Mouse (Mus musculus): Measurements from ENCODE around the gene Flt3. TPM values are rescaled to one million over a fixed set of nuclear protein-coding genes. Genes with fewer than 3 reads are reported as not detected.

The Flt3 gene
- polyA plus RNA-seq, 1 experiment = 24.8 TPM

GRCm38 (mm10) chr5:147358481-147358880, 41.8 kb downstream of the Flt3 start:
- H3K4me1 ChIP-seq (ENCODE audit: control insufficient read depth, insufficient read depth, low read length) = no peaks in the 10 kb centered on the region
- no peak overlapping the region for H3K4me3 ChIP-seq (replicated peaks; ENCODE audit: insufficient read depth, low read depth, low read length)
- DNase-seq = no peak
- H3K27ac ChIP-seq (ENCODE audit: insufficient read depth, low read length) = no peak overlapping the region
- 88% methylated on average over 11 of the region's 11 CpGs for WGBS
- TF ChIP-seq POLR2A (IDR thresholded peaks at IDR 0.05; ENCODE audit: borderline replicate concordance, insufficient read depth, low read length) = no peak
- no peak for TF ChIP-seq CTCF (IDR thresholded peaks at IDR 0.05; ENCODE audit: borderline replicate concordance, insufficient read depth, low read depth, low read length)
- H3K27me3 ChIP-seq (ENCODE audit: control insufficient read depth, insufficient read depth, low read length) = no peaks in the 10 kb centered on the region

GRCm38 (mm10) chr5:147357536-147357935, 42.8 kb downstream of the Flt3 start:
- Histone ChIP-seq H3K27ac (ENCODE audit: insufficient read depth, low read length) (no peak overlapping the region), H3K27me3 (ENCODE audit: control insufficient read depth, insufficient read depth, low read length) (no peaks in the 10 kb centered on the region), H3K4me3 (replicated peaks; ENCODE audit: insufficient read depth, low read depth, low read length) (no peak overlapping the region), H3K4me1 (ENCODE audit: control insufficient read depth, insufficient read depth, low read length) (no peaks in the 10 kb centered on the region)
- peak in 1 of 2 experiments; percentile 15 for DNase-seq
- TF ChIP-seq CTCF (IDR thresholded peaks at IDR 0.05; ENCODE audit: borderline replicate concordance, insufficient read depth, low read depth, low read length) (peak; percentile 59), POLR2A (IDR thresholded peaks at IDR 0.05; ENCODE audit: borderline replicate concordance, insufficient read depth, low read length) (no peak)
- 43% methylated on average over 3 of the region's 3 CpGs for WGBS

- 92% methylated on average over 13 of the region's 13 CpGs for WGBS
- TF ChIP-seq POLR2A (IDR thresholded peaks at IDR 0.05; ENCODE audit: borderline replicate concordance, insufficient read depth, low read length) = no peak
- no peaks in the 10 kb centered on the region for H3K4me1 ChIP-seq (ENCODE audit: control insufficient read depth, insufficient read depth, low read length)
- H3K4me3 ChIP-seq (replicated peaks; ENCODE audit: insufficient read depth, low read depth, low read length) = no peak overlapping the region
- no peak overlapping the region for H3K27ac ChIP-seq (ENCODE audit: insufficient read depth, low read length)
- DNase-seq = no peak
- no peaks in the 10 kb centered on the region for H3K27me3 ChIP-seq (ENCODE audit: control insufficient read depth, insufficient read depth, low read length)
Measured at GRCm38 (mm10) chr5:147356260-147357055, 43.8 kb downstream of the Flt3 start.

- no peak for TF ChIP-seq POLR2A (IDR thresholded peaks at IDR 0.05; ENCODE audit: borderline replicate concordance, insufficient read depth, low read length)
- TF ChIP-seq CTCF (IDR thresholded peaks at IDR 0.05; ENCODE audit: borderline replicate concordance, insufficient read depth, low read depth, low read length) = no peak
- 86% methylated on average over 3 of the region's 3 CpGs for WGBS
Measured at GRCm38 (mm10) chr5:147355788-147356187, 44.5 kb downstream of the Flt3 start.

GRCm38 (mm10) chr5:147354985-147355384, 45.3 kb downstream of the Flt3 start:
- TF ChIP-seq CTCF (IDR thresholded peaks at IDR 0.05; ENCODE audit: borderline replicate concordance, insufficient read depth, low read depth, low read length) (no peak), POLR2A (IDR thresholded peaks at IDR 0.05; ENCODE audit: borderline replicate concordance, insufficient read depth, low read length) (no peak)
- WGBS = 77% methylated on average over 8 of the region's 8 CpGs
- no peak for DNase-seq
- H3K27ac ChIP-seq (ENCODE audit: insufficient read depth, low read length) = no peak overlapping the region
- H3K4me3 ChIP-seq (replicated peaks; ENCODE audit: insufficient read depth, low read depth, low read length) = no peak overlapping the region
- H3K27me3 ChIP-seq (ENCODE audit: control insufficient read depth, insufficient read depth, low read length) = no peaks in the 10 kb centered on the region
- no peaks in the 10 kb centered on the region for H3K4me1 ChIP-seq (ENCODE audit: control insufficient read depth, insufficient read depth, low read length)

More at GRCm38 (mm10) chr5:147355788-147356187, 44.5 kb downstream of the Flt3 start:
- H3K27ac ChIP-seq (ENCODE audit: insufficient read depth, low read length) = no peak overlapping the region
- H3K4me1 ChIP-seq (ENCODE audit: control insufficient read depth, insufficient read depth, low read length) = no peaks in the 10 kb centered on the region
- no peak for DNase-seq
- H3K27me3 ChIP-seq (ENCODE audit: control insufficient read depth, insufficient read depth, low read length) = no peaks in the 10 kb centered on the region
- no peak overlapping the region for H3K4me3 ChIP-seq (replicated peaks; ENCODE audit: insufficient read depth, low read depth, low read length)

- H3K27ac ChIP-seq (ENCODE audit: insufficient read depth, low read length) = no peak overlapping the region
- WGBS = 65% methylated on average over 17 of the region's 17 CpGs
- no peak overlapping the region for H3K4me3 ChIP-seq (replicated peaks; ENCODE audit: insufficient read depth, low read depth, low read length)
- DNase-seq = no peak
- H3K27me3 ChIP-seq (ENCODE audit: control insufficient read depth, insufficient read depth, low read length) = no peaks in the 10 kb centered on the region
- no peaks in the 10 kb centered on the region for H3K4me1 ChIP-seq (ENCODE audit: control insufficient read depth, insufficient read depth, low read length)
- TF ChIP-seq POLR2A (IDR thresholded peaks at IDR 0.05; ENCODE audit: borderline replicate concordance, insufficient read depth, low read length) (no peak), CTCF (IDR thresholded peaks at IDR 0.05; ENCODE audit: borderline replicate concordance, insufficient read depth, low read depth, low read length) (no peak)
Measured at GRCm38 (mm10) chr5:147354161-147354780, 46.0 kb downstream of the Flt3 start.

- H3K27me3 ChIP-seq (ENCODE audit: control insufficient read depth, insufficient read depth, low read length) = no peaks in the 10 kb centered on the region
- H3K4me1 ChIP-seq (ENCODE audit: control insufficient read depth, insufficient read depth, low read length) = no peaks in the 10 kb centered on the region
- H3K27ac ChIP-seq (ENCODE audit: insufficient read depth, low read length) = no peak overlapping the region
- no peak for TF ChIP-seq CTCF (IDR thresholded peaks at IDR 0.05; ENCODE audit: borderline replicate concordance, insufficient read depth, low read depth, low read length)
- no peak for TF ChIP-seq POLR2A (IDR thresholded peaks at IDR 0.05; ENCODE audit: borderline replicate concordance, insufficient read depth, low read length)
- no peak for DNase-seq
- WGBS = 92% methylated on average over 8 of the region's 8 CpGs
- no peak overlapping the region for H3K4me3 ChIP-seq (replicated peaks; ENCODE audit: insufficient read depth, low read depth, low read length)
Measured at GRCm38 (mm10) chr5:147351931-147352330, 48.4 kb downstream of the Flt3 start.

- TF ChIP-seq CTCF (IDR thresholded peaks at IDR 0.05; ENCODE audit: borderline replicate concordance, insufficient read depth, low read depth, low read length) = no peak
- TF ChIP-seq POLR2A (IDR thresholded peaks at IDR 0.05; ENCODE audit: borderline replicate concordance, insufficient read depth, low read length) = no peak
- WGBS = 81% methylated on average over 1 of the region's 1 CpGs
- DNase-seq = no peak
- no peaks in the 10 kb centered on the region for H3K4me1 ChIP-seq (ENCODE audit: control insufficient read depth, insufficient read depth, low read length)
- H3K4me3 ChIP-seq (replicated peaks; ENCODE audit: insufficient read depth, low read depth, low read length) = no peak overlapping the region
- no peak overlapping the region for H3K27ac ChIP-seq (ENCODE audit: insufficient read depth, low read length)
- H3K27me3 ChIP-seq (ENCODE audit: control insufficient read depth, insufficient read depth, low read length) = no peaks in the 10 kb centered on the region
Measured at GRCm38 (mm10) chr5:147345981-147346380, 54.3 kb downstream of the Flt3 start.

Data from cerebellum, adult 2 months (tissue).